Mouse (Mus musculus) heart, embryonic 14.5 days (tissue): ENCODE results near the gene Tmprss3. TPM values are rescaled to one million over a fixed set of nuclear protein-coding genes. Genes with fewer than 3 reads are reported as not detected.

Experiments used
- ATAC-seq: fragments of 200-750 bp; cut with Nextera tagmentation; 2 replicates; pipeline ENCODE4 v1.8.0; 2017; ENCODE audit warnings: low read depth, moderate TSS enrichment; ENCODE audit not compliant: insufficient number of reproducible peaks, insufficient read depth, low FRiP score
- H3K27ac ChIP-seq, 2 experiments: fragments of 200-500 bp in 1 of 2; fragments of 300-500 bp in 1 of 2; sonication (generic) in 1 of 2; replicated peaks in 1 of 2; 2 replicates each; pipeline ENCODE4 v1.5.1; 2012 to 2014; ENCODE audit warnings: low read depth in 2 of 2, low read length in 2 of 2, control low read depth in 1 of 2, mild to moderate bottlenecking in 1 of 2, mixed read lengths in 1 of 2; ENCODE audit not compliant: control insufficient read depth in 1 of 2, insufficient read depth in 1 of 2
- H3K27me3 ChIP-seq: fragments of 300-500 bp; sonication (generic); 2 replicates; pipeline ENCODE4 v1.6.1; 2014; ENCODE audit warnings: mild to moderate bottlenecking, low read length, control low read depth; ENCODE audit not compliant: control insufficient read depth, insufficient read depth
- H3K36me3 ChIP-seq: fragments of 300-500 bp; sonication (generic); 2 replicates; pipeline ENCODE4 v1.6.1; 2014; ENCODE audit warnings: mild to moderate bottlenecking, control low read depth, low read length, mixed read lengths; ENCODE audit not compliant: control insufficient read depth, insufficient read depth
- H3K4me1 ChIP-seq, 2 experiments: fragments of 200-500 bp in 1 of 2; fragments of 300-500 bp in 1 of 2; sonication (generic) in 1 of 2; 2 replicates each; pipeline ENCODE4 v1.6.1; 2012 to 2014; ENCODE audit warnings: low read length in 2 of 2, control low read depth in 1 of 2, mixed read lengths in 1 of 2; ENCODE audit not compliant: control insufficient read depth in 2 of 2, insufficient read depth in 2 of 2
- H3K4me2 ChIP-seq: fragments of 300-500 bp; sonication (generic); 2 replicates; pipeline ENCODE4 v1.6.1; 2014; ENCODE audit warnings: mild to moderate bottlenecking, low read length
- H3K4me3 ChIP-seq, 2 experiments: fragments of 200-500 bp in 1 of 2; fragments of 300-500 bp in 1 of 2; sonication (generic) in 1 of 2; 2 replicates each; pipeline ENCODE4 v1.5.1; 2012 to 2014; ENCODE audit warnings: low read length in 2 of 2, mild to moderate bottlenecking in 2 of 2, control low read depth in 1 of 2, low read depth in 1 of 2, moderate library complexity in 1 of 2; ENCODE audit not compliant: control insufficient read depth in 1 of 2, insufficient read depth in 1 of 2
- H3K9ac ChIP-seq: fragments of 300-500 bp; sonication (generic); 2 replicates; pipeline ENCODE4 v1.6.1; 2014; ENCODE audit warnings: mild to moderate bottlenecking, low read length
- H3K9me3 ChIP-seq: fragments of 300-500 bp; sonication (generic); 2 replicates; pipeline ENCODE4 v1.6.1; 2016; ENCODE audit warnings: low read length, control low read depth; ENCODE audit not compliant: control insufficient read depth
- WGBS: fragments of 180-500 bp; shearing (Covaris S2); extraction: QIAGEN DNeasy Blood & Tissue Kit; methylation state at CpG from one replicate; pipeline ENCODE4 v1.1.7; 2014; 5-methylcytosine and 5-hydroxymethylcytosine counted together
- polyA plus RNA-seq: library from polyadenylated mRNA; unstranded; fragments of >200 nt; fragmentation: Nextera tagmentation; extraction: Ambion mirVana; gene quantifications from 2 replicates; pipeline ENCODE4 v1.2.1, GENCODE M21; 2014

The Tmprss3 gene
- polyA plus RNA-seq, 1 experiment from 2014 or later: 0.09 TPM

DNA sequence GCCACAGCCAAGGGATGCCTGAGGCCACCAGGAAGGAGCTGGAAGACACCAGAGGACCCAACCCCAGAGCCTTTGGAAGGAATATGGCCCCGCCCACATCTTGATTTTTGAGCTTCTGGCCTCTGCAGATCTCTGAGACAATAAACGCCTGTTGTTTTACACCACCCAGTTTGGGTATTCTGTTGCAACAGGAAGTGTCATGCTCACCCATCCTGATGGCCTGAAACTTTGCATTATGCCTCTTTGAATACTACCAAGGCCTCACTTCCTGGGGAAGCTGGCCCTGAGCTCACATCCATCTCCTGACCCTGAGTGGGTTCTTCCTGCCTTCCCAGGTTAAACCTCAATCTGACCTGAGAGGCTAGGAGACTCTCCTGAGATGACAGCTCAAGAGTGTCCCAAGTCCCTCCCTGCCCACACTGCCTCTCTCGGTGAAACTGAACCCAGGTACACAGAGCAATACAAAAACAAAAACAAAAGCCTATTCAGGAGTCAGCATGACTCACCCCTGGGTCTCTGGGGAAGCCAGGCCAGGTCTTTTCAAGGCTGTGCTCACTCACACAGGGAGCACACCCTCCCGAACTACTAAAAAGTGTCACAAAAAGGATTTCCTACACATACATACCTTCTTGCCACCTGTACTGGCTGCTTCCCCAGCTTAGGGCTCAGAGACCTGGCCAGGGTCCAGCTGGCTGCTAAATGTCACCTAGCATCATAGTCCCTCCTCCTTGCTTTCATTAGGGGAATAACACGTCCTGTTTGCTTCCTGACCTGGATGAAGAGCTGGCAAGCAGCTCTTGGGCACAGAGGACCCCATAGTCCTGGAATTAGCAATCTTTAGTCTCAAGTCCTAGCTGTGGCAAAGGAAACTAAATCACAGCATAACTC lies 17.5 kb upstream of the Tmprss3 start:
- Histone ChIP-seq H3K4me3 (no peak overlapping the region), H3K36me3 (no peaks in the 10 kb centered on the region), H3K4me2 (no peak overlapping the region), H3K9me3 (no peaks in the 10 kb centered on the region), H3K4me1 (no peaks in the 10 kb centered on the region), H3K27ac (no peak overlapping the region), H3K9ac (no peak overlapping the region), H3K27me3 (no peaks in the 10 kb centered on the region)
- 44% methylated on average over 5 of the region's 5 CpGs for WGBS
- ATAC-seq: no peak

DNA sequence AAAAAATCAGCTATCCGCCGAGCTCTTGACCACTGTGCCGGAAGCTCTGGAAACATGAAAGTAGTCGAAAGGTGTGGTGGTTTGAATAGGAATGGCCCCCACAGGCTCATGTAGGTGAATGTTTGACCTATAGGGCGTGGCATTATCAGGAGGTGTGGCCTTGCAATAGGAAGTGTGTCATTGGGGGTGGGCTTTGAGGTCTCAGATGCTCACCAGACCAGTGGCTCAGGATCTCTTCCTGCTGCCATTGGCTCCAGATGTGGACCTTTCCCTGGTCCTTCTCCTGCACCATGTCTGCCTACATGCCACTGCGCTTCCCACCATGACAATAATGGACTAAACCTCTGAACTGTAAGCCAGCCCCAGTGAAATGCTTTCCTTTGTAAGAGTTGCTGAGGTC lies 13.1 kb upstream of the Tmprss3 start:
- H3K9me3 ChIP-seq: no peaks in the 10 kb centered on the region
- 87% methylated on average over 6 of the region's 6 CpGs for WGBS
- no peak overlapping the region for H3K4me2 ChIP-seq
- H3K9ac ChIP-seq: no peak overlapping the region
- H3K36me3 ChIP-seq: no peaks in the 10 kb centered on the region
- no peak for ATAC-seq
- H3K27ac ChIP-seq: no peak overlapping the region
- H3K4me3 ChIP-seq: no peak overlapping the region
- no peaks in the 10 kb centered on the region; the same call in 1 of the 2 replicates for H3K27me3 ChIP-seq
- peaks cover 0 to 2% of the 10 kb centered on the region in 2 experiments; a peak in 2 of 4 replicates for H3K4me1 ChIP-seq

- H3K27me3 ChIP-seq: no peaks in the 10 kb centered on the region; the same call in 1 of the 2 replicates
- H3K4me2 ChIP-seq: no peak overlapping the region
- 56% methylated on average over 7 of the region's 7 CpGs for WGBS
- H3K9me3 ChIP-seq: no peaks in the 10 kb centered on the region
- peaks cover 0 to 2% of the 10 kb centered on the region in 2 experiments; a peak in 2 of 4 replicates for H3K4me1 ChIP-seq
- H3K27ac ChIP-seq: no peak overlapping the region
- no peaks in the 10 kb centered on the region for H3K36me3 ChIP-seq
- H3K9ac ChIP-seq: no peak overlapping the region
- ATAC-seq: no peak
- H3K4me3 ChIP-seq: no peak overlapping the region
Observed at GRCm38 (mm10) chr17:31210299-31210698, 11.5 kb upstream of the Tmprss3 start.

GRCm38 (mm10) chr17:31209376-31209930 lies 10.7 kb upstream of the Tmprss3 start:
- Histone ChIP-seq H3K4me1 (peaks cover 0 to 2% of the 10 kb centered on the region in 2 experiments; a peak in 2 of 4 replicates), H3K36me3 (no peaks in the 10 kb centered on the region), H3K9me3 (no peaks in the 10 kb centered on the region), H3K4me3 (no peak overlapping the region), H3K9ac (no peak overlapping the region), H3K27ac (no peak overlapping the region), H3K4me2 (no peak overlapping the region), H3K27me3 (no peaks in the 10 kb centered on the region; the same call in 1 of the 2 replicates)
- 88% methylated on average over 11 of the region's 11 CpGs for WGBS
- ATAC-seq: no peak

DNA sequence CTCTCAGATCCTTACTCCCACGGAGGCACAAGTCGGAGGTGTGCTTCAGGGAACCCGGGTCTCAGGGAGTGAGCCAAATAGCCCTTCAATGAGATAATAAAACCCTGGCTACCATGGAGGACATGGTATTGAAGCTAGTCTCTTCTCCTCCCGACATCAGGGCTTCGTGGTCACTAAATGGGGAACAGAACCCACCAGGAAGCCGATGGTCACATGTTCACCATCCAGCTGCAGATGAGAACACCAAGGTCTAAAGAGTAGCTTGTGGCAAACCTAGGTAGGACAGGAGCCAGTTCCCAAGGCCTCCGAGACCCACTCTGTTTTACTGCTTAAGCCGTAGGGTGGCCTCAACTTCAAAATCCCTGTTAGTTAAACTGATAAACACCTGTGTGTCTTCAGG lies 9.9 kb upstream of the Tmprss3 start:
- H3K9me3 ChIP-seq: no peaks in the 10 kb centered on the region
- no peak overlapping the region for H3K27ac ChIP-seq
- H3K4me3 ChIP-seq: no peak overlapping the region
- no peak overlapping the region for H3K9ac ChIP-seq
- WGBS: 81% methylated on average over 8 of the region's 8 CpGs
- peaks cover 0 to 2% of the 10 kb centered on the region in 2 experiments; a peak in 2 of 4 replicates for H3K4me1 ChIP-seq
- no peaks in the 10 kb centered on the region; the same call in 1 of the 2 replicates for H3K27me3 ChIP-seq
- H3K4me2 ChIP-seq: no peak overlapping the region
- ATAC-seq: no peak
- H3K36me3 ChIP-seq: no peaks in the 10 kb centered on the region

DNA sequence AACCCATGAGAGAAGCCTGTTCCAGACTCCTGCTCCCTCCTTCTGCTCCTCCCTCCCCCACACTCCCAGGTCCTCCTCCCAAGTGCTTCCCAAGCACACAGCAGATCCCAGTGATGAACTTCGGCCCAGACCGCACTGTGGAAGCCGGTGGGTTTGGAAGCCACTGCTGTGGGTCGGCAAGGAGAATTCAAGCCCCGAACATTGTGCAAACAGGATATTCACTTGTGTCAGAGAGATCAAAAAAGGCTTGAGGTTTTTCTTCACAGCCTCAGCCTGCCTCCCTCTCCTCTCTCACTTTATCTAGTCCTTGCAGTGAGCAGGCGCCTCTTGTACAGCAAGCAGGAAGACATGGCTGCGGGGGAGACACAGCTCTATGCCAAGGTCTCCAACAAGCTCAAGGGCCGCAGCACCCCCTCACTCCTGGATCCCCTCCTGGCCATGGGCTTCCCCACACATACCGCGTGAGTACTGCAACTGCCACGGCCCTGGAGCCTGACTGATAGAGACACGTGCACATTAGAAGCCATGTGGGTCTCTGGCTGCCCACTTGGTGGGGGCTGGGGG lies 9.1 kb upstream of the Tmprss3 start, which contains the start of gene Ubash3a:
Gene Ubash3a (plus strand): TSS at position 103 of the 564 bp plus-strand sequence.
- Histone ChIP-seq H3K36me3 (no peaks in the 10 kb centered on the region), H3K4me1 (peaks cover 0 to 2% of the 10 kb centered on the region in 2 experiments; a peak in 2 of 4 replicates), H3K27me3 (no peaks in the 10 kb centered on the region; the same call in 1 of the 2 replicates), H3K27ac (no peak within 1 kb of the TSS), H3K4me3 (no peak within 1 kb of the TSS), H3K9me3 (no peaks in the 10 kb centered on the region), H3K9ac (no peak within 1 kb of the TSS), H3K4me2 (no peak within 1 kb of the TSS)
- WGBS: 30% methylated on average over 12 of the region's 12 CpGs
- ATAC-seq: no peak

- no peak for ATAC-seq
- no peaks in the 10 kb centered on the region for H3K27me3 ChIP-seq
- H3K9me3 ChIP-seq: no peaks in the 10 kb centered on the region
- H3K27ac ChIP-seq: no peak overlapping the region
- no peak overlapping the region for H3K4me2 ChIP-seq
- WGBS: 82% methylated on average over 7 of the region's 7 CpGs
- no peak overlapping the region for H3K4me3 ChIP-seq
- H3K9ac ChIP-seq: no peak overlapping the region
- H3K4me1 ChIP-seq: no peaks in the 10 kb centered on the region
- no peaks in the 10 kb centered on the region for H3K36me3 ChIP-seq
Observed at GRCm38 (mm10) chr17:31196283-31196682, 2.5 kb downstream of the Tmprss3 start.
